ENCODE assay signal across 29 mouse cellular contexts in the genomic region with DNA sequence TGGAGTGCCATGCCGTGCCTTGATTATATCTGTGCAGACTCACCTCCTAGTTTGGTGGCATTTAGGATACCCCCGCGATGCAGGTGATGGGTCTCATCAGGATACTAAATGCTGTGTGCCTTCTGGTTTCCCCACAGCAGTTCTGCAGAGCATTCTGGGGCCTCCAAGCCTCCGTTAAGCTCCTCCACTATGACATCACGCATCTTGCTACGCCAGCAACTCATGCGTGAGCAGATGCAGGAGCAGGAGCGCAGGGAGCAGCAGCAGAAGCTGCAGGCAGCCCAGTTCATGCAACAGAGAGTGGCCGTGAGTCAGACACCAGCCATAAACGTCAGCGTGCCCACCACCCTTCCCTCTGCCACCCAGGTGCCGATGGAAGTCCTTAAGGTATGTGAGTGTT.
DNase-seq lines count a peak whose midpoint lies in the region; ATAC-seq and TF ChIP-seq lines count a peak whose summit lies in the region.
"Had no signal": no experiment of that assay in that cellular context is flagged by ENCODE, and none has a peak within 500 bp of the region (broad histone marks: within the 10 kb centered on the region; RNA-seq: fewer than 3 reads in every experiment).

No protein-coding gene starts in this region.

- H3K9ac ChIP-seq in midbrain, embryonic 13.5 days (replicated peaks): no peak overlapping the region
- no peak overlapping the region for H3K9ac ChIP-seq in forebrain, embryonic 13.5 days
- H3K9ac ChIP-seq in stomach, postnatal 0 days (ENCODE audit: low read length): no peak overlapping the region
- H3K9ac ChIP-seq: embryonic facial prominence, embryonic 15.5 days; hindbrain, embryonic 15.5 days; limb, embryonic 15.5 days; liver, embryonic 14.5 days; lung, embryonic 14.5 days; midbrain, embryonic 12.5 days; neural tube, embryonic 13.5 days had no signal

- 74% methylated on average over 12 of the region's 12 CpGs for WGBS in midbrain, embryonic 13.5 days
- WGBS in midbrain, embryonic 10.5 days: 80% methylated on average over 12 of the region's 12 CpGs
- 36% methylated on average over 12 of the region's 12 CpGs for WGBS in forebrain, embryonic 13.5 days
- WGBS in stomach, postnatal 0 days: 86% methylated on average over 12 of the region's 12 CpGs

- H3K36me3 ChIP-seq in midbrain, embryonic 13.5 days: no peaks in the 10 kb centered on the region
- H3K36me3 ChIP-seq in midbrain, embryonic 10.5 days: no peaks in the 10 kb centered on the region
- H3K36me3 ChIP-seq in forebrain, embryonic 13.5 days (ENCODE audit: poor library complexity, severe bottlenecking): no peaks in the 10 kb centered on the region
- no peaks in the 10 kb centered on the region for H3K36me3 ChIP-seq in stomach, postnatal 0 days (ENCODE audit: control insufficient read depth, insufficient read depth, low read length)
- H3K36me3 ChIP-seq: embryonic facial prominence, embryonic 15.5 days; hindbrain, embryonic 15.5 days; limb, embryonic 15.5 days; midbrain, embryonic 12.5 days; neural tube, embryonic 13.5 days had no signal

- H3K4me2 ChIP-seq in midbrain, embryonic 13.5 days (replicated peaks): 0 out of 2 replicates have a peak overlapping the region, but pooled peaks have one; percentile 8
- peak overlapping the region; percentile 15; the same call in 1 of the 2 replicates for H3K4me2 ChIP-seq in forebrain, embryonic 13.5 days
- H3K4me2 ChIP-seq in stomach, postnatal 0 days (replicated peaks; ENCODE audit: low read depth): no peak overlapping the region
- H3K4me2 ChIP-seq: embryonic facial prominence, embryonic 15.5 days; heart, embryonic 11.5 days; hindbrain, embryonic 15.5 days; limb, embryonic 15.5 days; lung, embryonic 14.5 days; midbrain, embryonic 12.5 days; neural tube, embryonic 13.5 days had no signal

- TF ChIP-seq CTCF in stomach, postnatal 0 days (IDR thresholded peaks at IDR 0.05; ENCODE audit: low read depth): no peak

- ATAC-seq in midbrain, embryonic 13.5 days: no peak
- no peak for ATAC-seq in forebrain, embryonic 13.5 days
- ATAC-seq in stomach, postnatal 0 days (ENCODE audit: low FRiP score, low TSS enrichment): no peak
- ATAC-seq: CD4-positive, CD25-positive, alpha-beta regulatory T cell, adult 4 months; inflammation-experienced regulatory T-cells, adult 6 months had no signal

- no peak overlapping the region for H3K4me3 ChIP-seq in midbrain, embryonic 13.5 days (replicated peaks)
- H3K4me3 ChIP-seq in midbrain, embryonic 10.5 days: no peak overlapping the region
- H3K4me3 ChIP-seq in forebrain, embryonic 13.5 days: no peak overlapping the region
- no peak overlapping the region for H3K4me3 ChIP-seq in stomach, postnatal 0 days (ENCODE audit: low read depth, low read length)
- H3K4me3 ChIP-seq: embryonic facial prominence, embryonic 15.5 days; hindbrain, embryonic 15.5 days; limb, embryonic 15.5 days; midbrain, embryonic 12.5 days; neural tube, embryonic 13.5 days had no signal

- TF ChIP-seq EP300 in stomach, postnatal 0 days (optimal IDR thresholded peaks at IDR 0.05): no peak

- peaks cover 21% of the 10 kb centered on the region for H3K4me1 ChIP-seq in midbrain, embryonic 13.5 days (replicated peaks)
- H3K4me1 ChIP-seq in midbrain, embryonic 10.5 days: peaks cover 31% of the 10 kb centered on the region
- H3K4me1 ChIP-seq in forebrain, embryonic 13.5 days: peaks cover 31% of the 10 kb centered on the region
- no peaks in the 10 kb centered on the region for H3K4me1 ChIP-seq in stomach, postnatal 0 days (replicated peaks; ENCODE audit: control insufficient read depth, insufficient read depth)
- H3K4me1 ChIP-seq: embryonic facial prominence, embryonic 15.5 days; limb, embryonic 15.5 days had no signal

- no peak for DNase-seq in midbrain, embryonic 10.5 days (ENCODE audit: low spot score)
- peak; percentile 71 for DNase-seq in retina, embryonic 14.5 days (ENCODE audit: low spot score)
- no peak for DNase-seq in liver
- DNase-seq in left cerebral cortex, adult 18-20 months (ENCODE audit: low spot score in 2 of 2): no peak
- no peak for DNase-seq in stomach, postnatal 0 days (ENCODE audit: low spot score)
- DNase-seq: adrenal gland, postnatal 25 days; cerebellum, adult 2 months; gastrocnemius, postnatal 25 days; heart, adult 11 months; heart, postnatal 36 days; kidney, adult 11 months; kidney, postnatal 36 days; left cerebral cortex, postnatal 4 days; lung, embryonic 14.5 days; lung, postnatal 14 days; right cerebral cortex, postnatal 4 days; thymus, adult 2 months; thymus, postnatal 36 days had no signal

- H3K27ac ChIP-seq in midbrain, embryonic 13.5 days: no peak overlapping the region
- H3K27ac ChIP-seq in midbrain, embryonic 10.5 days (replicated peaks): no peak overlapping the region
- no peak overlapping the region for H3K27ac ChIP-seq in forebrain, embryonic 13.5 days
- H3K27ac ChIP-seq in stomach, postnatal 0 days (replicated peaks): no peak overlapping the region
- H3K27ac ChIP-seq: embryonic facial prominence, embryonic 15.5 days; hindbrain, embryonic 15.5 days; limb, embryonic 15.5 days; liver, embryonic 14.5 days; midbrain, embryonic 12.5 days; neural tube, embryonic 13.5 days had no signal

- H3K9me3 ChIP-seq in midbrain, embryonic 13.5 days: no peaks in the 10 kb centered on the region
- no peaks in the 10 kb centered on the region for H3K9me3 ChIP-seq in midbrain, embryonic 10.5 days (replicated peaks)
- H3K9me3 ChIP-seq in forebrain, embryonic 13.5 days (replicated peaks): no peaks in the 10 kb centered on the region
- no peaks in the 10 kb centered on the region for H3K9me3 ChIP-seq in stomach, postnatal 0 days (ENCODE audit: control insufficient read depth, low read length)
- H3K9me3 ChIP-seq: embryonic facial prominence, embryonic 15.5 days; hindbrain, embryonic 15.5 days; limb, embryonic 15.5 days; midbrain, embryonic 12.5 days; neural tube, embryonic 13.5 days had no signal

- H3K27me3 ChIP-seq in midbrain, embryonic 13.5 days: no peaks in the 10 kb centered on the region
- no peaks in the 10 kb centered on the region for H3K27me3 ChIP-seq in midbrain, embryonic 10.5 days (ENCODE audit: low read depth, poor library complexity, severe bottlenecking)
- H3K27me3 ChIP-seq in forebrain, embryonic 13.5 days: peaks cover 41% of the 10 kb centered on the region
- H3K27me3 ChIP-seq in stomach, postnatal 0 days (ENCODE audit: control insufficient read depth, insufficient read depth, low read length): no peaks in the 10 kb centered on the region
- H3K27me3 ChIP-seq: embryonic facial prominence, embryonic 15.5 days; hindbrain, embryonic 15.5 days; limb, embryonic 15.5 days; neural tube, embryonic 13.5 days had no signal
